Mouse (Mus musculus): Measurements from ENCODE around the gene Sdk1. TPM values are rescaled to one million over a fixed set of nuclear protein-coding genes. Genes with fewer than 3 reads are reported as not detected.

Sdk1 gene
- polyA plus RNA-seq, 1 experiment from 2014 or later: 0.10 TPM

DNA sequence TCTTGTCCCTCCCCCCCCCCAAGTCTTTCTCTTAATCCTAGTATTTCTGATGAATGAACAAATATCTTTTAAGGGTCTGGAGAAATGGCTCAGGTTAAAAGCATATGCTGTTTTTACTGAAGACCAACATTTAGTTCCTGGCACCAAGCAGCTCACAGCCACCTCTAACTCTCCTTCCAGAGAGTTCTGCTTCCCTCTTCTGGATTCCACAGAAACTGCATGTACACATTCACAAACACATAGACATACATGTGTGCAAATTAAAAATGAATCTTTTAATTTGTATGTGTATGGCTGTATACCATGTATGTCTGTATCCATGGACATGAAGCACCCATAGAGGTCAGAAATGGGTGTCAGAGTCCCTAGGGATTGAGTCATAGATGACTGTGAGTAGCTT is 968.6 kb downstream of the Sdk1 start:
- DNase-seq: no peak
- Histone ChIP-seq H3K9ac (no peak overlapping the region), H3K9me3 (replicated peaks) (0 out of 2 replicates have a peak, but pooled peaks cover 5% of the 10 kb centered on the region), H3K4me1 (replicated peaks) (no peaks in the 10 kb centered on the region), H3K27me3 (no peaks in the 10 kb centered on the region), H3K36me3 (no peaks in the 10 kb centered on the region), H3K27ac (no peak overlapping the region), H3K4me2 (no peak overlapping the region), H3K4me3 (replicated peaks) (no peak overlapping the region)
- ATAC-seq (ENCODE audit: low read depth): no peak

DNA sequence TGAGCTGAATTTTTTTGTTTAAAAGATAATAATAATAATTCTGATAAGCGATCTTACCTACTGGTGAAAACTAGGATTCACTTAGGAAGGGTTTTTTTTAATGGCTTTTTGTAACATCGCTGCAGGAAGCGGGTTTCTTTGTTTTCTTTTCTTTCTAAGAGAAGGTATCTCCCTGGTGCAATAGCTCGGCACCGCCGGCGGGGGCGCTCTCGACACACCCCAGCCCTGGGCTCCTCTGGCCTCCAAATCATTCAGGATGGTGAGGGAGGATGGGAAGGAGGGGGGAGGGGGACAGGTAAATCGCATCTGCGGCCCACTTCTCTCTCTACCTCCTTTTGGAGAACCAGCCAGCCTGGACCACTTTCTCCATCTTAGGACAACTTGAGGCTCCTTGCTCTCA is 971.0 kb downstream of the Sdk1 start:
- WGBS (ENCODE audit: insufficient replicate concordance): 46% methylated on average over 11 of the region's 11 CpGs
- ATAC-seq (ENCODE audit: low read depth): no peak

GRCm38 (mm10) chr5:142215981-142216380 is 974.7 kb downstream of the Sdk1 start:
- peaks cover 5% of the 10 kb centered on the region; the same call in 1 of the 2 replicates for H3K9me3 ChIP-seq (replicated peaks)
- H3K27ac ChIP-seq: no peak overlapping the region
- WGBS (ENCODE audit: insufficient replicate concordance): 68% methylated on average over 5 of the region's 5 CpGs

More for the DNA sequence above, 971.0 kb downstream of the Sdk1 start:
- Histone ChIP-seq H3K4me2 (no peak overlapping the region), H3K9ac (no peak overlapping the region), H3K9me3 (replicated peaks) (0 out of 2 replicates have a peak, but pooled peaks cover 5% of the 10 kb centered on the region), H3K27ac (no peak overlapping the region), H3K27me3 (no peaks in the 10 kb centered on the region), H3K36me3 (no peaks in the 10 kb centered on the region), H3K4me1 (replicated peaks) (no peaks in the 10 kb centered on the region), H3K4me3 (replicated peaks) (no peak overlapping the region)
- no peak for DNase-seq

DNA sequence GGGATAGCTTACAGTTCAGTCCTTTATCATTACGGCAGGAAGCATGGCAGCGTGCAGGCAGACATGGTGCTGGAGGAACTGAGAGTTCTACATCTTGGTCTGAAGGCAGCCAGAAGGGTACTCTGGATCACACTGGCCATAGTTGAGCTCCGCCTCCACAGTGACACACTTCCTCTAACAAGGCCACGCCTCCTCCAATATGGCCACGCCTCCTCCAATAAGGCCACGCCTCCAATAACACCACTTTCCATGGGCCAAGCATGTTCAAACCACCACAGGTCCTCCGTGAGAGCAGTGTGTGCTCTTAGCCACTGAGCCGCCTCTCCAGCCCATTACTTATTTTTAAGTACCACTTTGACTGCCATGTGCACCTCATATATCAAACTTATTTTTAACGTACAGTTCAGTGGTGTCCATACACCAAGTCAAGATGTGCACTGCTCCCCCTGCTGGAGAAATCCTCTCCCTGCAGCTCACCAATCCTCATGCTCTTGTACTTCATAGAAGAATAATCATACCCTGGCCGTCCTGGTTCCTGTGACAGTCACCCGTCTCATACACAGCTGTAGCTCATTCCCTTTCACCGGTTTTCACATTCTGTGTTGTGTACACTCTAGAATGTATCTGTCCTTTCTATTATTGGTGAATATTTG is 979.7 kb downstream of the Sdk1 start:
- Histone ChIP-seq H3K9me3 (replicated peaks) (no peaks in the 10 kb centered on the region; the same call in 1 of the 2 replicates), H3K4me3 (replicated peaks) (no peak overlapping the region), H3K27me3 (no peaks in the 10 kb centered on the region), H3K9ac (no peak overlapping the region), H3K27ac (no peak overlapping the region), H3K4me2 (no peak overlapping the region), H3K36me3 (no peaks in the 10 kb centered on the region), H3K4me1 (replicated peaks) (no peaks in the 10 kb centered on the region)
- no peak for ATAC-seq (ENCODE audit: low read depth)
- no peak for DNase-seq
- WGBS (ENCODE audit: insufficient replicate concordance): 74% methylated on average over 12 of the region's 12 CpGs

More at GRCm38 (mm10) chr5:142215981-142216380, 974.7 kb downstream of the Sdk1 start:
- Histone ChIP-seq H3K4me3 (replicated peaks) (no peak overlapping the region), H3K36me3 (no peaks in the 10 kb centered on the region), H3K4me2 (no peak overlapping the region), H3K9ac (no peak overlapping the region), H3K27me3 (no peaks in the 10 kb centered on the region), H3K4me1 (replicated peaks) (no peaks in the 10 kb centered on the region)
- ATAC-seq (ENCODE audit: low read depth) (no peak), DNase-seq (no peak)

DNA sequence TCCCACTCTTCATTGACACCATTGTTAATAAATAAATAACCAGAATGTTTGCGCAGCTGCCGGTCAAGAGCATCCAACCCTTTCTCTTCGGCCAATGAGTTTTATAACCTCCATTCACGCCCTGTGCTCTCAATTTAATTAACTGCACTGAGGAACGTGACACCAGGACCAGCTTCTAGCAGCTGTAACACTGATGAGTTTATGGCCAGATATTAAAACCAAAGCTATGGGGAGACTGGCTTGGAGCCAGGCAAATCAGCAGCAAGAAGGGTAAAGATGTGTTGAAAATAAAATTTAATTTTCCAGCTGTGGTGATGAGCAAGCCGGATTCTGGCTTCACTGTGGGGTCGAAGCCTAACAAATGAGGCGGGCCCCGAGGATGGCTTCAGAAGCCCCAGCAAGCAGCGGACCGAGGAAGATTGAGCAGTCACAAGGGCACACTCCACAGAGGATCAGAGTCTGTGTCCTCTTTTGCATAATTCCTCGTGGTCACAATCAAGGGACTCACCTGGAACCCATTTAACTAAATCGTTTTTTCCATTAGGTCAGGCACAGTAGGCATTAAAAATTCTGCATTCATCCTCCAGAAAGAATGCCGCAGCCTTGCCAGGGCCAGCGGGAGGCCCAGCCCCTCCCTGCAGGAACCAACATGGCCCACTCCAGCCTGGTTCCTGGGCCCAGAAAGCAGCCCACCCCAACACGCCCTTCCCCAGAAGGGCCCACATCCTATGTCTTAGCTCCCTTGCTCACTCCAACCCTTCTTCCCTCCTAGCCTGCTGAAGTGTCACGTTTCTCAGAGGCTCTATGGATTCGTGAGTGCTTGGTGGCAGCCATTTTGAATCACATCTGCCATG is 987.9 kb downstream of the Sdk1 start:
- H3K27ac ChIP-seq: no peak overlapping the region
- ATAC-seq (ENCODE audit: low read depth) (no peak), DNase-seq (no peak)
- peaks cover 15% of the 10 kb centered on the region for H3K9me3 ChIP-seq (replicated peaks)
- no peaks in the 10 kb centered on the region for H3K36me3 ChIP-seq
- H3K4me1 ChIP-seq (replicated peaks): no peaks in the 10 kb centered on the region
- H3K4me2 ChIP-seq: no peak overlapping the region
- no peaks in the 10 kb centered on the region for H3K27me3 ChIP-seq
- 73% methylated on average over 18 of the region's 18 CpGs for WGBS (ENCODE audit: insufficient replicate concordance)
- H3K9ac ChIP-seq: no peak overlapping the region
- no peak overlapping the region for H3K4me3 ChIP-seq (replicated peaks)

- Histone ChIP-seq H3K27ac (no peak overlapping the region), H3K9ac (no peak overlapping the region), H3K9me3 (replicated peaks) (peaks cover 15% of the 10 kb centered on the region), H3K4me1 (replicated peaks) (no peaks in the 10 kb centered on the region), H3K4me3 (replicated peaks) (no peak overlapping the region), H3K27me3 (no peaks in the 10 kb centered on the region), H3K36me3 (no peaks in the 10 kb centered on the region), H3K4me2 (no peak overlapping the region)
- ATAC-seq (ENCODE audit: low read depth): no peak
- WGBS (ENCODE audit: insufficient replicate concordance): 79% methylated on average over 8 of the region's 8 CpGs
- DNase-seq: no peak
These were observed 988.5 kb downstream of the Sdk1 start for GRCm38 (mm10) chr5:142229811-142230205.

- Histone ChIP-seq H3K27ac (no peak overlapping the region), H3K4me2 (no peak overlapping the region), H3K9me3 (replicated peaks) (peaks cover 21% of the 10 kb centered on the region), H3K4me3 (replicated peaks) (no peak overlapping the region), H3K4me1 (replicated peaks) (no peaks in the 10 kb centered on the region), H3K36me3 (no peaks in the 10 kb centered on the region), H3K9ac (no peak overlapping the region), H3K27me3 (no peaks in the 10 kb centered on the region)
- DNase-seq (no peak), ATAC-seq (ENCODE audit: low read depth) (no peak)
- 78% methylated on average over 6 of the region's 6 CpGs for WGBS (ENCODE audit: insufficient replicate concordance)
These were observed 999.0 kb downstream of the Sdk1 start for GRCm38 (mm10) chr5:142240288-142240687.

DNA sequence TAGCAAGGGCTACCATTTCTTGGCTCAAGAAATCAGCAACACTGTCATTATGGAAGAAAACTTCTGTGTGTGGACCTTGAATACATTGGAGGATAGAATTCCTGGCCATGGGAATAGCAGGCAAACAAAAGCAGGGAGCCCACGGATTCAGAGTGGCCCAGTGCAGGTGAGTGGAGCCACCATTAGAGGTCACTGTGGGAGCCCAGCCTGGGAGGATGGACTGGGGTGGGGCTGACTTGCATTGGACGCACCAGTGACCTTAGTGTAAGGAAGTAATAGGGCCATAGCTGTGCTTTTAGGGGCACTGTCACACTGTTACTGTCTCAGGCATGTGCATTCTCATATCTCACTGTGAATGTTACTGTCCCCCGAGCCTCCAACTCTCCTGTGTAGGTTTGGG is 1001.3 kb downstream of the Sdk1 start:
- 24% methylated on average over 3 of the region's 3 CpGs for WGBS (ENCODE audit: insufficient replicate concordance)
- H3K27me3 ChIP-seq: no peaks in the 10 kb centered on the region
- no peak overlapping the region for H3K4me2 ChIP-seq
- H3K4me3 ChIP-seq (replicated peaks): no peak overlapping the region
- peaks cover 28% of the 10 kb centered on the region for H3K9me3 ChIP-seq (replicated peaks)
- no peak overlapping the region for H3K9ac ChIP-seq
- H3K4me1 ChIP-seq (replicated peaks): no peaks in the 10 kb centered on the region
- no peak for ATAC-seq (ENCODE audit: low read depth)
- no peaks in the 10 kb centered on the region for H3K36me3 ChIP-seq
- H3K27ac ChIP-seq: no peak overlapping the region
- DNase-seq: no peak

- H3K4me1 ChIP-seq (replicated peaks): no peaks in the 10 kb centered on the region
- H3K9me3 ChIP-seq (replicated peaks): peaks cover 28% of the 10 kb centered on the region
- no peak overlapping the region for H3K27ac ChIP-seq
- DNase-seq: no peak
- H3K9ac ChIP-seq: no peak overlapping the region
- 71% methylated on average over 2 of the region's 2 CpGs for WGBS (ENCODE audit: insufficient replicate concordance)
- no peak for ATAC-seq (ENCODE audit: low read depth)
- H3K4me3 ChIP-seq (replicated peaks): no peak overlapping the region
- H3K36me3 ChIP-seq: no peaks in the 10 kb centered on the region
- no peak overlapping the region for H3K4me2 ChIP-seq
- H3K27me3 ChIP-seq: no peaks in the 10 kb centered on the region
These were observed 1001.8 kb downstream of the Sdk1 start for GRCm38 (mm10) chr5:142243069-142243468.

GRCm38 (mm10) chr5:142256231-142256630 is 1014.9 kb downstream of the Sdk1 start:
- Histone ChIP-seq H3K9ac (no peak overlapping the region), H3K36me3 (no peaks in the 10 kb centered on the region), H3K4me1 (replicated peaks) (no peaks in the 10 kb centered on the region), H3K9me3 (replicated peaks) (peaks cover 6% of the 10 kb centered on the region), H3K4me2 (no peak overlapping the region), H3K4me3 (replicated peaks) (no peak overlapping the region), H3K27ac (no peak overlapping the region), H3K27me3 (no peaks in the 10 kb centered on the region)
- DNase-seq (no peak), ATAC-seq (ENCODE audit: low read depth) (no peak)
- WGBS (ENCODE audit: insufficient replicate concordance): 71% methylated on average over 6 of the region's 6 CpGs

DNA sequence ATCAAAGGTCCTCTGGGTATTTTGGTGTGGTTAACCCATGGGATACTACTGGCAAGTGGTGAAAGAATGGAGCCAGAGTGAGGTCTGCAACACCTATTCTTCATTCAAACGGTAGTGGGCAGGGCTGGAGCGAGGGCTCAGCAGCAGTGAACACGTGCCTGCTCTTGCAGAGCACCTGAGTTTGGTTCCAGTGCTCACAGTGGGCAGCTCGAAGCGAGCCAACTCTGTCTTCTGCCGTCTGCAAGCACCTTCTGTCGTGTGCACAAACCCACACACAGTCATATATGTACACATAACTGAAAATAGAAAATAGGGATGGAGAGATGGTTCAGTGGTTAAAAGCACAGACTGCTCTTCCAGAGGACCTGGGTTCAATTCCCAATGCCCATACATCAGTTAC is 1017.4 kb downstream of the Sdk1 start:
- WGBS (ENCODE audit: insufficient replicate concordance): 68% methylated on average over 7 of the region's 7 CpGs
- H3K27ac ChIP-seq: no peak overlapping the region
- H3K27me3 ChIP-seq: no peaks in the 10 kb centered on the region
- no peak overlapping the region for H3K4me2 ChIP-seq
- H3K4me1 ChIP-seq (replicated peaks): no peaks in the 10 kb centered on the region
- DNase-seq (no peak), ATAC-seq (ENCODE audit: low read depth) (no peak)
- no peak overlapping the region for H3K9ac ChIP-seq
- peaks cover 2% of the 10 kb centered on the region; the same call in 1 of the 2 replicates for H3K9me3 ChIP-seq (replicated peaks)
- H3K36me3 ChIP-seq: no peaks in the 10 kb centered on the region
- no peak overlapping the region for H3K4me3 ChIP-seq (replicated peaks)

Data from liver, embryonic 13.5 days (tissue).